Mouse (Mus musculus) erythroblast, embryonic 14.5 days (primary cell): ENCODE results near the gene Bik. TPM values are rescaled to one million over a fixed set of nuclear protein-coding genes. Genes with fewer than 3 reads are reported as not detected.

Source experiments
- H3K27me3 ChIP-seq: 2 replicates; pipeline ENCODE4 v1.6.1; 2012; ENCODE audit warnings: inconsistent platforms; ENCODE audit not compliant: control insufficient read depth
- H3K36me3 ChIP-seq: 2 replicates; pipeline ENCODE4 v1.6.1; 2012; ENCODE audit warnings: mild to moderate bottlenecking, inconsistent platforms; ENCODE audit not compliant: control insufficient read depth
- H3K4me1 ChIP-seq: 2 replicates; pipeline ENCODE4 v1.6.1; 2012; ENCODE audit warnings: inconsistent platforms; ENCODE audit not compliant: control insufficient read depth
- H3K4me3 ChIP-seq: replicated peaks from 2 replicates; pipeline ENCODE3; 2012; ENCODE audit warnings: moderate library complexity, mild to moderate bottlenecking, inconsistent platforms
- H3K9me3 ChIP-seq: 2 replicates; pipeline ENCODE4 v1.6.1; 2012; ENCODE audit warnings: low read length, inconsistent platforms, mixed read lengths; ENCODE audit not compliant: control insufficient read depth
- GATA1 ChIP-seq: IDR thresholded peaks from 2 replicates; pipeline ENCODE4 v1.6.1; 2012; ENCODE audit warnings: low read length, inconsistent platforms, mixed read lengths
- TAL1 ChIP-seq: IDR thresholded peaks from 3 replicates; pipeline ENCODE4 v1.6.1; 2012; ENCODE audit warnings: low read length, inconsistent platforms, mixed read lengths
- polyA plus RNA-seq: library from polyadenylated mRNA; stranded (reverse); fragments of >175 nt; gene quantifications from 2 replicates; pipeline ENCODE4 v1.2.3, GENCODE M21; 2012

The Bik gene
- polyA plus RNA-seq, 1 experiment, result not detected

DNA sequence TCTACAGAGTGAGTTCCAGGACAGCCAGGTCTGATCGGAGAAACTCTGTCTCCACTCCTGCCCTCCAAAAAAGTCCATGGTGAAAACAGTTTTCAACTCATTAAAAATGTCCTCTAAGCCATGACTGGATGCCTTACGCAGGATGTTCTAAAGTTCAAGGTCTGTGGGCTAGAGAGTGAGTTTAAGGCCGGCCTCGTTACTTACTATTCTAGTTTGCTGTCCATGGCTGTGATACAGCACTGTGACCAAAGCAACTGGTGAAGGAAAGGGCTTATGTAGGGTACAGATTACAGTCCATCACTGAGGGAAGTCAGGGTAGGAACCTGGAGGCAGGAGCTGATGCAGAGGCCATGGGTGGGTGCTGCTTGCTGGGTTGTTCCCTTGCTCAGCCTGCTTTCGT is 41.9 kb downstream of the Bik start:
- no peak for TF ChIP-seq TAL1
- TF ChIP-seq GATA1, result no peak
- no peaks in the 10 kb centered on the region for H3K27me3 ChIP-seq
- H3K4me1 ChIP-seq, result peaks cover 74% of the 10 kb centered on the region
- no peaks in the 10 kb centered on the region for H3K9me3 ChIP-seq
- H3K4me3 ChIP-seq, result no peak overlapping the region
- H3K36me3 ChIP-seq, result peaks cover 68% of the 10 kb centered on the region

DNA sequence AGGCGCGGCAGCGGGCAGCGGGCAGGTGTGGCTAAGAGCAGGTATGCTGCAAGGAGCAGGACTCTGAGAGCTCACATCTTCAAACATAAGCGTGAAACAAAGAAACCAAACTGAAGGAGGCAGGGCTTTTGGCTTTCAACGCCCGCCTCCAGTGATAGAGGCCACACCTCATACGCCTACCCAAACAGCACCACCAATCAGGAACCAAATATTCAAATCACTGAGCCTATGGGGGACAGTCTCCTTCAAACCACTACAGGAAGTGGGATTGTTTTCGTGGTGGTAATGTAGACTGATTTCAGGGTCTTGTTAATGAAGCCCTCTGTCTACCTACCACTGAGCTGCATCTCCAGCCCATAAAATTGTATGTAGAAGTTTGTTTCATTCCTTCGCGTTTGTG is 43.0 kb downstream of the Bik start:
- Histone ChIP-seq H3K27me3 (no peaks in the 10 kb centered on the region), H3K4me1 (peaks cover 69% of the 10 kb centered on the region), H3K4me3 (no peak overlapping the region), H3K9me3 (no peaks in the 10 kb centered on the region), H3K36me3 (peaks cover 80% of the 10 kb centered on the region)
- no peak for TF ChIP-seq GATA1
- no peak for TF ChIP-seq TAL1

DNA sequence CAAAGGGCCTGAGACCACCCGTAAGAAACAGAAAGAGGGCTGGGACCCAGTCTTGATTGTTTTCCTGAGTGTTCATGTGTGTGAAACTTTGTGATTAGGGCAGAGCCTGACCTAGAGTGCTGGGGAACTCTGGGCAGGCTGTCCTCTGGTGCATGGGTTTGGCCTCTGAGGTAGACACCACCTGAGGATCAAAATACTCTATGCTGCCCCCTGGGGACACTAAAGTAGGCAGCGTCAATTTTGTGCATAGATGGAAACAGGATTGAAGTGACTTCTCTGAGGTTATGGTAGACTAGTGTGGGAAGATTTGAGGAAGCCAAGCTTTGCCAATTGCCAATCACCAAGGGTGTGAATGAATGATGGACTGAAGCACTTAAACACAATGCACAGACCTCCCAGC is 44.0 kb downstream of the Bik start:
- TF ChIP-seq GATA1 (no peak), TAL1 (no peak)
- Histone ChIP-seq H3K4me1 (peaks cover 60% of the 10 kb centered on the region), H3K9me3 (no peaks in the 10 kb centered on the region), H3K4me3 (no peak overlapping the region), H3K27me3 (no peaks in the 10 kb centered on the region), H3K36me3 (peaks cover 87% of the 10 kb centered on the region)

DNA sequence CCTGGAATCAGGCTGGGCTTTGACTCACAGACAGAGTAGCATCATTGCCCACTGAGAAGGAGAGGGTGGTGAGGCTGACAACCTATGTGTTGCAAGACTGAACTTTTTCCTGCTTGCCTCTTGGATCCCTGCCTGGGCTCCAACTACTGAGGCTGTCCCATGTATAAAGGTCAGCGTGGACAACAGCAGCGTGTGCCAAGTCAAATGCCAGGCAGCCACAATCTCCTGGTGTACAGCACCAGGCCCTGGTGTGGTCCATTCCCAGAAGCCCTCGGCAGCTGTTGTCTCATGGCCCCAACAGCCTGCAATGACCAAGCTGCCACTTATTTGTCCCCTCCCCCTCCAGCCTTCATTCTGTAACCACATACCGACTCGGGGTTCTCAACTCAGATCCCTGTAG is 45.0 kb downstream of the Bik start:
- Histone ChIP-seq H3K27me3 (no peaks in the 10 kb centered on the region), H3K36me3 (peaks cover 88% of the 10 kb centered on the region), H3K4me3 (no peak overlapping the region), H3K9me3 (no peaks in the 10 kb centered on the region), H3K4me1 (peaks cover 51% of the 10 kb centered on the region)
- TF ChIP-seq GATA1, result no peak
- no peak for TF ChIP-seq TAL1

DNA sequence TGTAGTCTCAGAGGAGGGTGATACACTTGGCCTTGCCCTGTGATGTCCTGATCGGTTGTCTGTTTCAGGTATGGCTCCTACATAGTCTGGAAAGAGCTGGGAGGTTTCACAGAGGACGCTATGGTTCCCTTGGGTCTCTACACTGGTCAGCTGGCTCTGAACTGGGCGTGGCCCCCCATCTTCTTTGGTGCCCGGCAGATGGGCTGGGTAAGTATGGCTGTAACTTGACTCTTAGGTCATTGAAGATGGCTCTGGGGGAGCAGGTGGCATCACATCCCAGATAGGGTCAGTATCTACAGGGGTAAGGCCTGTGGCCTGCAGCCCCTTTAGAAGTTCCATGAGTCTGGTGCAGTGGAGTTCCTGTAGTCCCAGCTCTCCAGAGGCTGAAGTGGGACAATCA is 45.5 kb downstream of the Bik start:
- Histone ChIP-seq H3K4me1 (peaks cover 47% of the 10 kb centered on the region), H3K27me3 (no peaks in the 10 kb centered on the region), H3K4me3 (no peak overlapping the region), H3K9me3 (no peaks in the 10 kb centered on the region), H3K36me3 (peaks cover 89% of the 10 kb centered on the region)
- no peak for TF ChIP-seq TAL1
- no peak for TF ChIP-seq GATA1

DNA sequence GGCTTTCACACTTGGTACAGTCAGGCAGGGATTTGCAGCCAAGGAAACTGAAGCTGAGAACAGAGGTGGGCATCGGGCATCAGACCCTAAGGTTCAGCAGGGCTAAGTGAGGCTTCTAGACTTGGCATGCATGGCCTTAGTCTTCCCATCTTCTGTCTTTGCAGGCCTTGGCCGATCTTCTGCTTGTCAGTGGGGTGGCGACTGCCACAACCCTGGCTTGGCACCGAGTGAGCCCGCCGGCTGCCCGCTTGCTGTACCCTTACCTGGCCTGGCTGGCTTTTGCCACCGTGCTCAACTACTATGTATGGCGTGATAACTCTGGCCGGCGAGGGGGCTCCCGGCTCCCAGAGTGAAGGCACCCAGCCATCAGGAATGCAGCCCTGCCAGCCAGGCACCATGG is 46.9 kb downstream of the Bik start:
- Histone ChIP-seq H3K36me3 (peaks cover 89% of the 10 kb centered on the region), H3K4me3 (no peak overlapping the region), H3K4me1 (peaks cover 34% of the 10 kb centered on the region), H3K27me3 (no peaks in the 10 kb centered on the region), H3K9me3 (no peaks in the 10 kb centered on the region)
- TF ChIP-seq GATA1 (no peak), TAL1 (no peak)

DNA sequence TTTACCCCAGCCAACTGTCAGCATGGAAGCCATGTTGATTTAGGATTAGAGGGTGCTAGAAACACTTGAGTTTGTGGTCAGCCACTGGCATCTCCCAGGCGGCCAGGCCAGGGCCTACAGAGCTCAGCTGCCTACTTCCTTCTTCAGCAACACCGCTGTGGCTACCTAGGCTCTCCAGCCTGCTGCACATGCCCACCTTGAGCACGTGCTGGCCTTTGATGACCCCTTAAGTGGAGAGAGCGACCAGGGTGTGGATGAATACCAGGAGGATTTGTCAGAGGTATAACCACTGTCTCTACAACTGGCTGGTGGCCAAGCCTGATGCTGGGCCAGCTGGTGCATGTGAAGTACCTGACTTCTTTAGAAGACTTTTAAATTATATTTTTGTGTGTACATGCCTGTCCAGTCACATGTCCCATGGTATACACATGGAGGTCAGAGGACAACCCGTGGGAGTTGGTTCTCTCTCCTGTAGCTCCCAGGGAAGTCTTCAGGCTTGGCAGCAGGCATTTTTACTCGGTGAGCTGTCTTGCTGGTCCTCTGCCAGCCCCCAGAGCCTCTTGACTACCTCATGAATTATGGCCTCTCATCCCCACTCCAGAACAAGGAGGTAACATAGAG is 48.2 kb downstream of the Bik start:
- Histone ChIP-seq H3K4me3 (no peak overlapping the region), H3K9me3 (no peaks in the 10 kb centered on the region), H3K36me3 (peaks cover 96% of the 10 kb centered on the region), H3K27me3 (no peaks in the 10 kb centered on the region), H3K4me1 (peaks cover 26% of the 10 kb centered on the region)
- TF ChIP-seq GATA1 (no peak), TAL1 (no peak)

DNA sequence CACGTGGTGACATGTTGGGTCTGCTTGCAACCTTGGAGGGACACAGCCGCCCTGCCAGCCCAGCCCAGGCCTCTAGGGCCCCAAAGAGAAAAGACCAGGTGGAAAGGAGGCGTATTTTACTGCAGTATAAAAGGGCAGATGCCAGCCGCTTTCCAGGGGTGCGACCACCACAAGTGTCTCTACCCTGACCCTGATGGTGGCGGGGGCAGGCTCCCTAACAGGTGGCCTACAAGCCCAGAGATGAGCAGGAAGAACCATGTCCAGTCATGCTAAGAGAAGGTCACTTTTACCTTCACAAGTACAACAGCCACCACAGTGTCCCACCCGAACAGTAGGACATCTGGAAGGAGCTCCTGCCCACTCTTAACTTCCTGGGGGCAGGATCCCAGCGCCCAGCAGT is 48.9 kb downstream of the Bik start:
- no peak for TF ChIP-seq TAL1
- no peak for TF ChIP-seq GATA1
- Histone ChIP-seq H3K9me3 (no peaks in the 10 kb centered on the region), H3K4me3 (no peak overlapping the region), H3K36me3 (peaks cover 96% of the 10 kb centered on the region), H3K27me3 (no peaks in the 10 kb centered on the region), H3K4me1 (peaks cover 19% of the 10 kb centered on the region)

DNA sequence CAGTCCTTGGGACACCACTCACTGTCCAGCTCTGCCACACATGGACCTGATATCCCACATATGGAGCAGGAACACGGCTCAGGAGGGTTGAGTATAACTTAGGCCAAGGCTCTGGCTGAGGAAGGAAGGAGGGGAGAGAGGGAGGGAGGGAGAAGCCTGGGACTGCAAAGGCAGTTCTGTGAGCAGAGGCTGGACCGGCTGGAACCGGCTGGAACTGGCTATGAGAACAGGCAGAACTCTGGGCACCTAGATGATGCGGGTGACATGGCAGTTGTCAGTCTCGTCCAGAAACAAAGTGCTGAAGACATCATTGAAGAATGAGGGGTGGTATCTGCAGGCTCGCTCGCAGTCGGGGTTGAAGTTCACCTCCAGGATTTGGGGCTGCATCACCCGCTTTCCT is 50.0 kb downstream of the Bik start:
- Histone ChIP-seq H3K4me3 (no peak overlapping the region), H3K4me1 (peaks cover 11% of the 10 kb centered on the region), H3K27me3 (no peaks in the 10 kb centered on the region), H3K36me3 (peaks cover 96% of the 10 kb centered on the region), H3K9me3 (no peaks in the 10 kb centered on the region)
- TF ChIP-seq GATA1 (no peak), TAL1 (no peak)

DNA sequence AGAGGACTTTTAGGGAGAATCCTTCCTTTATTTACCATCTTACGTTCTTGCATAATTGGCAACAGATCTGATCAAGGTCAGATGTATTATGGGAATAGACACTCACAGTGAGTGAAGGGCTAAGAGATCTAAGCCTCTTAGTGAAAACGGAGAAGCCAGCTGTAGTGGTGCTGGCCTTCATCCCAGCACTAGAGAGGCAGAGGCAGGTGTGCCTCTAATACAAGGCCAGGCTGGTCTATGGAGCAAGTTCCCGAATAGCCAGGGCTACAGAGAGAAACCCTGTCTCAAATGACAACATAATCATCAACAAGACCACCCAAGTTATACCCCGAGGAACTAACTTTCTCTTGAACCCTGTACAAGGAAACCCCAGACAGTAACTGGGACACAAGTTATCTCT is 56.3 kb downstream of the Bik start:
- H3K27me3 ChIP-seq, result no peaks in the 10 kb centered on the region; the same call in 1 of the 2 replicates
- H3K36me3 ChIP-seq, result peaks cover 99% of the 10 kb centered on the region
- TF ChIP-seq TAL1 (no peak), GATA1 (no peak)
- H3K4me1 ChIP-seq, result peaks cover 33% of the 10 kb centered on the region
- H3K9me3 ChIP-seq, result peaks cover 16% of the 10 kb centered on the region
- H3K4me3 ChIP-seq, result no peak overlapping the region
